Mouse (Mus musculus) spleen, adult 2 months (tissue): ENCODE data around the gene Cbfa2t3. TPM values are rescaled to one million over a fixed set of nuclear protein-coding genes. Genes with fewer than 3 reads are reported as not detected.

Experiments used
- DNase-seq, 2 experiments: peaks; one replicate each; pipeline versions ENCODE4 v3.0.0 to v3.0.0-alpha.2; 2012 to 2021; ENCODE audit warnings: low spot score in 2 of 2, low read depth in 1 of 2
- H3K27ac ChIP-seq: fragments of 200-500 bp; 2 replicates; pipeline ENCODE4 v1.5.1; 2012; ENCODE audit warnings: low read length, inconsistent platforms; ENCODE audit not compliant: insufficient read depth
- H3K27me3 ChIP-seq: fragments of 200-500 bp; 2 replicates; pipeline ENCODE4 v1.6.1; 2012; ENCODE audit warnings: mild to moderate bottlenecking, moderate library complexity, low read length, inconsistent platforms; ENCODE audit not compliant: control insufficient read depth, insufficient read depth
- H3K36me3 ChIP-seq: fragments of 200-500 bp; 2 replicates; pipeline ENCODE4 v1.6.1; 2012; ENCODE audit warnings: mild to moderate bottlenecking, low read length, inconsistent platforms; ENCODE audit not compliant: control insufficient read depth, insufficient read depth
- H3K4me1 ChIP-seq: fragments of 200-500 bp; 2 replicates; pipeline ENCODE4 v1.6.1; 2011; ENCODE audit warnings: inconsistent platforms; ENCODE audit not compliant: control insufficient read depth, insufficient read depth, insufficient read length
- H3K4me3 ChIP-seq: fragments of 200-500 bp; 2 replicates; pipeline ENCODE4 v1.5.1; 2011; ENCODE audit warnings: mild to moderate bottlenecking, inconsistent platforms; ENCODE audit not compliant: insufficient read depth, insufficient read length; ENCODE audit errors: extremely low read depth
- CTCF ChIP-seq: fragments of 200-500 bp; IDR thresholded peaks from 2 replicates; pipeline ENCODE4 v1.5.1; 2011; ENCODE audit warnings: mild to moderate bottlenecking, inconsistent platforms; ENCODE audit not compliant: insufficient read depth, insufficient read length, insufficient replicate concordance; ENCODE audit errors: extremely low read depth
- POLR2A ChIP-seq: fragments of 200-500 bp; IDR thresholded peaks from 2 replicates; pipeline ENCODE4 v1.6.1; 2011; ENCODE audit warnings: low read depth, low read length, inconsistent platforms
- WGBS: fragments of 180-500 bp; shearing (Covaris S2); methylation state at CpG from one replicate; pipeline ENCODE4 v1.1.7; 2018; 5-methylcytosine and 5-hydroxymethylcytosine counted together
- polyA plus RNA-seq: library from polyadenylated mRNA; depleted of rRNA; stranded (reverse); fragments of >200 nt; gene quantifications from 2 replicates; pipeline ENCODE4 v1.2.3, GENCODE M21; 2012; rRNA removed

The Cbfa2t3 gene
- 38.3 and 40.2 TPM in 2 replicates for polyA plus RNA-seq

- WGBS, result 12% methylated on average over 13 of the region's 13 CpGs
- TF ChIP-seq CTCF, result no peak
- TF ChIP-seq POLR2A, result 0 out of 2 replicates have a peak, but pooled peaks have one; percentile 12
- H3K4me3 ChIP-seq, result peak within 1 kb of the TSS; percentile 68
- peak in 1 of 2 experiments; percentile 49 for DNase-seq
- no peaks in the 10 kb centered on the region for H3K27me3 ChIP-seq
- H3K4me1 ChIP-seq, result peaks cover 48% of the 10 kb centered on the region; the same call in 1 of the 2 replicates
- no peaks in the 10 kb centered on the region for H3K36me3 ChIP-seq
- H3K27ac ChIP-seq, result peak within 1 kb of the TSS; percentile 91
Observed at GRCm38 (mm10) chr8:122699005-122699492, at the start of gene Cbfa2t3. Gene Cbfa2t3 (minus strand): TSS chr8:122699109.

- Histone ChIP-seq H3K36me3 (no peaks in the 10 kb centered on the region), H3K4me3 (no peak overlapping the region), H3K27ac (no peak overlapping the region), H3K27me3 (no peaks in the 10 kb centered on the region), H3K4me1 (no peaks in the 10 kb centered on the region)
- 100% methylated on average over 1 of the region's 1 CpGs for WGBS
- no peak for TF ChIP-seq CTCF
- no peak for TF ChIP-seq POLR2A
- no peak for DNase-seq
Observed at GRCm38 (mm10) chr8:122747825-122748224, 48.9 kb upstream of the Cbfa2t3 start.

GRCm38 (mm10) chr8:122746439-122746838, 47.5 kb upstream of the Cbfa2t3 start:
- Histone ChIP-seq H3K27ac (no peak overlapping the region), H3K4me3 (no peak overlapping the region), H3K36me3 (no peaks in the 10 kb centered on the region), H3K27me3 (no peaks in the 10 kb centered on the region), H3K4me1 (no peaks in the 10 kb centered on the region)
- 59% methylated on average over 7 of the region's 7 CpGs for WGBS
- no peak for DNase-seq
- TF ChIP-seq POLR2A (no peak), CTCF (no peak)

GRCm38 (mm10) chr8:122745750-122746275, 46.9 kb upstream of the Cbfa2t3 start:
- no peak for DNase-seq
- Histone ChIP-seq H3K27ac (no peak overlapping the region), H3K36me3 (no peaks in the 10 kb centered on the region), H3K4me3 (no peak overlapping the region), H3K4me1 (no peaks in the 10 kb centered on the region), H3K27me3 (no peaks in the 10 kb centered on the region)
- 89% methylated on average over 16 of the region's 16 CpGs for WGBS
- TF ChIP-seq CTCF, result no peak
- no peak for TF ChIP-seq POLR2A

GRCm38 (mm10) chr8:122745022-122745749, 46.3 kb upstream of the Cbfa2t3 start:
- H3K36me3 ChIP-seq, result no peaks in the 10 kb centered on the region
- DNase-seq, result no peak
- WGBS, result 86% methylated on average over 17 of the region's 17 CpGs
- no peaks in the 10 kb centered on the region for H3K27me3 ChIP-seq
- TF ChIP-seq POLR2A (no peak), CTCF (no peak)
- no peak overlapping the region for H3K27ac ChIP-seq
- no peak overlapping the region for H3K4me3 ChIP-seq
- peaks cover 3% of the 10 kb centered on the region; the same call in 1 of the 2 replicates for H3K4me1 ChIP-seq

GRCm38 (mm10) chr8:122742471-122742870, 43.6 kb upstream of the Cbfa2t3 start:
- no peak for DNase-seq
- WGBS, result 77% methylated on average over 19 of the region's 19 CpGs
- TF ChIP-seq POLR2A, result no peak
- TF ChIP-seq CTCF, result no peak
- Histone ChIP-seq H3K27me3 (no peaks in the 10 kb centered on the region), H3K4me3 (no peak overlapping the region), H3K36me3 (no peaks in the 10 kb centered on the region), H3K4me1 (peaks cover 26% of the 10 kb centered on the region; the same call in 1 of the 2 replicates), H3K27ac (no peak overlapping the region)
